Mouse (Mus musculus) cerebellum, postnatal 25 days (tissue): Measurements from ENCODE around the gene Gm34302.

Experiments used
- DNase-seq, 2 experiments: peaks; one replicate each; pipeline ENCODE4 v3.0.0; 2021; ENCODE audit warnings: mixed read lengths in 2 of 2

The Gm34302 gene

GRCm38 (mm10) chr3:63483726-63484125 lies at the start of gene Gm34302:
Gm34302 (minus strand) TSS chr3:63483879.
- no peak for DNase-seq

- DNase-seq: no peak
Measured at GRCm38 (mm10) chr3:63531847-63532246, 48.2 kb upstream of the Gm34302 start.

DNA sequence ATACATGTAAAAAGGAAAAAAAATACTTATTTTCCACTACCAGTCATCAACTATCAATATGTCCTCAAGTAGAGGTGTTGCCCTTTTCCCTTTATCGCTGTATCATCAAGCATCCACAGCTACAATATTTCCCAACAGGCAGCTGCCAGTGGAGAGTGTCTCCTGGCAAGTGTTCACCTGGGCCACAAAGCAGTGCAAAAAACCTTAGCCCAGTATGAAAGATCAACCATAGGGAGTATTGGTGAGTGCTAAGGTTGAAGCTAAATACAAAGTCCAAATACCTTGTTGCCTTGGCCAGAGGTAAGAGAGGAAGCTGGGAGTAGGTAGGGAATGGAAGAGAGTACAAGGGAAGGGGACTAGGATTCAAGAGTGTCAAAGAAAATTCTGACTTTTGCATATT lies 34.0 kb upstream of the Gm34302 start:
- DNase-seq: no peak

- DNase-seq: peak in 1 of 2 experiments; percentile 4
Measured at GRCm38 (mm10) chr3:63516279-63516678, 32.6 kb upstream of the Gm34302 start.

- DNase-seq: no peak
Measured at GRCm38 (mm10) chr3:63511316-63511715, 27.6 kb upstream of the Gm34302 start.

DNA sequence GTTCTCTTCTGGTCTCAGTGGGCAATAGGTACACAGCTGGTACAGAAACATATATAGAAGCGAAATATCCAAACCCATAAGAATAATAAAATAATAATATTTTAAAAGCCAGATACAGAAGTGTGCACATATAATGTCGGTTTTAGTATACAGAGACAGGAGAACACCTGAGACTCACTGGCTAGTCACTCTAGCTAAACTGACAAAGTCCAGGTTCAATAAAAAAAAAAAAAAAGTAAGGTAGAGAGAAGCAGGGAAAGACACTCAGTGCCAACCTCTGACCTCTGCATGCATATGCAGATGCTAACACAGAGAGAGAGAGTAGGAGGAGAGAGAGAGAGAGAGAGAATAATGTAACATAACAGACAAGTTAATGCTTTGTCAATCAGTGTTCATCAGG lies 25.8 kb upstream of the Gm34302 start:
- DNase-seq: no peak

GRCm38 (mm10) chr3:63508924-63509323 lies 25.2 kb upstream of the Gm34302 start:
- DNase-seq: no peak

- no peak for DNase-seq
Measured at GRCm38 (mm10) chr3:63504433-63504832, 20.8 kb upstream of the Gm34302 start.

DNA sequence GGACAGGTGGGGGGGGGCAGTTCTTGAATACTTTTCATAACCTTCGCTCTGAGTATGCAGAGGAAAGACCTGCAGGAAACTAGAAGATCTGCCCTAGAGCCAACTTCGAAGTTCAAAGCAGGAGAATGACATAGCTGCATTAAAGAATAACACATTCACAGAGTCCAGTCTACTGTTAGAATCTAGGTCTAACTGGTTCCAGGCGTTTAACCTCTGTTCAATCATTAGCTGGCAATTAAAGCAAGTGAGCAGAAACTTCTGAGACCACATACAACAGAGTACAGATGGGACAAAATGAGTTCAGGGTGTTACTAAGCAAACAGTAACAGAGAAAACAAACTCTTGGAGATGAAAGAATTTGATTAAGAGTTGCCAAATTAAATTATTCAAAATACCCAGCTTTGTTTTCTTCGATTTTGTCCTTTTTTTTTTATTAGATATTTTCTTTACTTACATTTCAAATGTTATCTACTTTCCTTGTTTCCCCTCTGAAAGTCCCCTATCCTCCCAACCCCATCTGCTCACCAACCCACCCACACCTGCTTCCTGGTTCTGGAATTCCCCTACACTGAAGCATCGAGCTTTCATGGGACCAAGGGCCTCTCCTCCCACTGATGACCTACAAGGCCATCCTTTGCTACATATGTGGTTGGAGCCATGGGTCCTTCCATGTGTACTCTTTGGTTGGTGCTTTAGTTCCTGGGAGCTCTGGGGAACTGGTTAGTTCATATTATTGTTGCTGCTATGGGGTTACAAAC lies 11.1 kb upstream of the Gm34302 start:
- DNase-seq: no peak

DNA sequence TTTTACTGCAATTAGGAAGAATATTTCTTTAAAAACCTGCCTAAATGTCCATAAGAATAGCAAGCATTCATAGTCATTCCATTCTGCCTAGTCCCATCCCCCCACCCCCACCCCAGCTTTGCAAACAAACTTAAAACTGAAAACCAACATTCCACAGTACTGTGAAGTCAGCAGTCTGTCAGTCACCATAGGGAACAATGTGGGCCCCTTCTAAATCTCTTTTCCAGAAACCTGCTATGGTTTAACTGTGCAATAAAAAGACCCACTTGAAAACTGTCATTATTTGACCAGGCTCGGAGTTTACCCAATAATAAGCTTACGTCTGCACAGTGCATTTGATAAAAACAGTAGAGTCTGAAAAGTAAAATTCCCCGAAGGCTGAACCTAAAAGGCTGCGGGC lies 9.9 kb upstream of the Gm34302 start:
- no peak for DNase-seq

GRCm38 (mm10) chr3:63440426-63441125 lies 43.1 kb downstream of the Gm34302 start:
- DNase-seq: no peak

- DNase-seq: no peak
Measured at GRCm38 (mm10) chr3:63439738-63440137, 43.9 kb downstream of the Gm34302 start.

- DNase-seq: no peak
Measured at GRCm38 (mm10) chr3:63438898-63439297, 44.8 kb downstream of the Gm34302 start.
